Mouse (Mus musculus) thymus, postnatal 36 days (tissue): ENCODE data around the gene Depdc7.
A peak's percentile ranks its signal among the peaks of the same experiment; 100 is the strongest.

Source experiments
- DNase-seq, 2 experiments: peaks; one replicate each; pipeline ENCODE4 v3.0.0; 2022; ENCODE audit warnings: mixed read lengths in 2 of 2

Depdc7 gene

GRCm38 (mm10) chr2:104714254-104714691, 28.4 kb downstream of the Depdc7 start:
- no peak for DNase-seq

- DNase-seq = no peak
These were observed 30.2 kb downstream of the Depdc7 start for GRCm38 (mm10) chr2:104712486-104712809.

DNA sequence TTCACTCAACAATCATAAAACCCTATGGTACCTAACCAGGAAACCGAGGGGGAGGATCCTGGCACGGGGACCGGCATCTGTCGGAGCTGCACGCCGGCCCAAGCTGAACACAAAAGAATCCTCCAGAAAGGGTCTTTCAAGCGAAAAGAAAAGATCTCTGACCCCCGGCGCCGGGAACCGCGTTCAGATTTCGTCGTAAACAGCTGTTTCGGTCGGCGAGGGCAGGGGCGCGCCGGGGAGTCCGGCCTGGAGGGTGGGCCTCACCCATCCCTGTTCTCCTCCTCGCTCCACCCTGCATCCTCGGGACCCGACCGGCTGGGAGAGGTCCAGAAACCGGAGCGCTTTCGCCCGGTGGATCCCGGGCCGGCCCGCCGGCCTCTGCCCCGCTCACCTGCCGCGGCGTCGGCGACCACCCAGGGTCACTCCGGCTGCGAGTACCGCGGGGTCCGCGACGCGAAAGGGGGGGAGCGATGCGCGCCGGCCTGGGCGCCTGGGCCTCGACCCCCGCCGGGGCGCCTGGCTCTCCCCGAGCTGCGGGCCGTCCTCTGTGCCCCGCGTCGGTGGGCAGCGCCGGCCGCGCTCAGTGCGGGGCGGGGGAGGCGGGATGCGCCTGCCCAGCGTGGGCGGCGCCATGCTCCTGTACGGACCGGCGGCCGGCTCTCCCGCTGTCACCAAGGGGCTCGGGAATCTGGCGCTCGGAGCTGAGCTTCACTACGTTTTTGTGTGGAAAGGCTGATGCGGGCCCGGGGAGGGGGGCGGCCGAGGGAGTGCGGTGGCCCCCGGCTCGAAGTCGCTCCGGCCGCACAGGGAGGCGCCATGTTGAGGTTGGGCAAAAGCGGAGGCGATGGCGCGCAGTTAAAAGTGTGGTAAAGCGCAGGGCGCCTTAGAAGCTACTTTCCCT, 30.8 kb downstream of the Depdc7 start, which contains the start of gene Tcp11l1:
Gene Tcp11l1, minus strand, starts transcription at position 585 of the 901 bp plus-strand sequence.
- DNase-seq = peak; percentile 29

DNA sequence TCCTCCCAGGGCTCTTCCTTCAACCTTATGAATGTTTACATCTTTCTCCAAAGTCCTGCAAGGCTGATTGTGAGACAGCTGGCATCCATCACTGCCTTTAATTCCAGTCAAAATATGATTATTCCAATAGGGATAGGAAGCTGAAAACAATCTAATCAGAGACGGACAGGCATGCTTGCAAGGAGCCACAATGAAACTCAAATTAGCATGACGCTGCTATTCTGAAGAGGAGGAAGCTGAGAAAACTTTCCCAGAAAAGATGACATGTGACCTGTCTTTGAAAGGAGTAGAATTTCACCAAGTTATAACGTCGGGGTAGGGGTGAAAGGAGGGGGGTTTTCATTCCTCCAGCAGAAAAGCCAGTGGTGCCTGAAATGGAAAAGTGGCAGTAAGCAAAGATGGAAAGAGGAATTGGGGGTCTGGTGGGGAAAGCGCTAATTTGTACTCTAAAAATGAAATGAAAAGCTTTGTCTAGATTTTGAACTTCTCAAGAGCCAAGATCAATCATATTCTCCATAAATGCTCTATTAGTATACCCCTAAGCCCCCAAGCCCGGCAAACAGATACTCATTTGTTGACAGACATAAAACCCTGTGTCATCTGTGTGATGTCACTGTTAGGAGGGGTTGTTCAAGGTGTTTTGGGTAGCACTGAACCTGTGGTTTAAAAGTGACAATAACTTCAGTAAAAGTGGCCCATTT, 31.9 kb downstream of the Depdc7 start:
- DNase-seq = no peak

DNA sequence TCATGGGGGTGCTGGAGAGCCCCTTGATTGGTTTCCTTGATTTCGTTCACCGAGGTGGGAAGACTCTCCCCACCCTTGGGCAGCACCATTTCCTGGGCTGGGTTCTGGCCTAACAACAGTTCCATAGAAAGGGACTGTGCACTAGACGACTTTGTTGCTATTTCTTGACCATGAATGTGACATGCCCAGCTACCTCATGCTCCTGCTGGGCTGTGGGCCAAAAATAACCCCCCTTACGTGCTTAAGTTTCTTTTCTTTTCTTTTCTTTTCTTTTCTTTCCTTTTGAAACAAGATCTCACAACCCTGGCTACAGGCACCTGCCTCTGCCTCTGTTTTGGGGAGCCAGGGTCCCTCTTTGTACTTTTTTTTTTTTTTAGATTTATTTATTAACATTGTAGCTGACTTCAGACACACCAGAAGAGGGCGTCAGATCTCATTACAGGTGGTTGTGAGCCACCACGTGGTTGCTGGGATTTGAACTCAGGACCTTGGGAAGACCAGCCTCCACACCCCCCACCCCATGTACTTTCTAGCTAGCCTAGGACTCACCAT, 32.8 kb downstream of the Depdc7 start:
- no peak for DNase-seq

- no peak for DNase-seq
These were observed 38.3 kb downstream of the Depdc7 start for GRCm38 (mm10) chr2:104704355-104704754.

DNA sequence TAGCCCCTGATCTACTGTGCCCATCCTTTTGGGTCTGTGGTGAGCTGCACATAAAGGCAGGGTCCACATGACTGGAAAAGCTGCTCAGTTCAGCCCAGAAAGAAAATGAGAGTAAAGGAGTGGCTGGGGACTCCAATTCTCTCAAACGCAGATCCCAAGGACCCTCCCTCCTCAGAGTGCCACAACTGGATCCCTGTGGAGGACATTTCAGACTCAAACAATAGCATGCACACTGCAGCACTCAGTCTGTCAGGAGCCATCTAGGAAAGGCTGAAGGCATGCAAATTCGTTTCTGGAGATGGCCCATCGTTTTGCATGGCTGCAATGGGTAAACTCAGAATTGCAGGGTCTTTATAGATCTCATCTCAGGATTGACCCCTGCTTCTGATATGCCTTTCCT, 39.5 kb downstream of the Depdc7 start:
- no peak for DNase-seq

- no peak for DNase-seq
These were observed 43.0 kb downstream of the Depdc7 start for GRCm38 (mm10) chr2:104699659-104700058.

DNA sequence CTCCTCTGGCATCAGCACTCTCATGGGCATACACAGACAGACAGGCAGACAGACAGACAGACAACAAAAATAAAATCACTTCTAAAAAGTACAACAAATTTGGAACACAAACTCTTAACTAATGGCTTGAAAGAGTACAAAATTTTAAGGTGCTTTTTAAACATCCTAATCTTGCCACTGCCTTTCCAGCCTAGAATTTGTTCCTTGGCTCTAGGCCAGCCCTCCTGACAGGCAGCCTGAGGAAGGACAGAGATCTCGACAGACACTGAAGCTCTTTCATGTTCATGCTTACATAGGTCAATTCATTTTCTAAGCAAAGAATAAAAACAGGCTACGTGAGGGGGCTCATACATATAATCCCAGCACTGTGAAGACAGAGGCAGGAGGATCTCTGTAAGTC, 50.1 kb downstream of the Depdc7 start:
- DNase-seq = no peak

DNA sequence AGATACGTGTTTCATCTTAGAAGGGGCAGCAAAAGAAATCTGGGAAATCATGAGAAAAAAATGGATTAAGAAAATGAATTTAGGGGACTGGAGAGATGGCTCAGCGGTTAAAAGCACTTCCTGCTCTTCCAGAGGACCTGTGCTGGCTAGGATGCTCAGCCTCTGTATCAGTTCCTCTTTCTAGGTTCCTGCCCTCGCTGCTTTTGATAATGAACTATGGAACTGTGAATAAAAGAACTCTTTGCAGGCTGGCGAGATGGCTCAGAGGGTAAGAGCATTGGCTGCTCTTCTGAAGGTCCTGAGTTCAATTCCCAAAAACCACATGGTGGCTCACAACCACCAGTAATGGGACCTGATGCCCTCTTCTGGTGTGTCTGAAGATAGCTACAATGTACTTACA, 52.0 kb downstream of the Depdc7 start:
- no peak for DNase-seq

GRCm38 (mm10) chr2:104688724-104689123, 54.0 kb downstream of the Depdc7 start:
- DNase-seq = no peak

- DNase-seq = no peak
These were observed 54.4 kb downstream of the Depdc7 start for GRCm38 (mm10) chr2:104688321-104688720.

DNA sequence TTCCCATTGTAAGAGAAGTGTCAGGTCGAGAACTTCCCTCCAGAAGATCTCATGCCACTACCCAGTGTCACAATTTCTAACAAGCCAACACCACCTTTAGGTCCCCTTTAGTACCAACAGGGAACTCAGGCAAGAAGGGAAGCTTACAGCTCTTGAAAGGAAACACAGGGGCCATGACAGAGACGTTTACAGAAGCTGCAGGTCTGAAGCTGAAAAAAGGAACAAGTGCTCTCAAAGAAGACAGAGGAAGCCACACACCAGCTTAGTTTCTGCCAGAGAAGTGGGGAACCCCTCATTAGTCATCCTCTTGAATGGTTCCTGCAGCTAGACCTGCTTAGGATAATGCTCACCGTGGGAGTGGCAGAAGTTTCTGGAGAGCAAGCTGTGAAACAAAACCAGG, 55.4 kb downstream of the Depdc7 start:
- DNase-seq = no peak

- peak; percentile 66 to 72 for DNase-seq
These were observed 57.3 kb downstream of the Depdc7 start for GRCm38 (mm10) chr2:104685418-104685817.

DNA sequence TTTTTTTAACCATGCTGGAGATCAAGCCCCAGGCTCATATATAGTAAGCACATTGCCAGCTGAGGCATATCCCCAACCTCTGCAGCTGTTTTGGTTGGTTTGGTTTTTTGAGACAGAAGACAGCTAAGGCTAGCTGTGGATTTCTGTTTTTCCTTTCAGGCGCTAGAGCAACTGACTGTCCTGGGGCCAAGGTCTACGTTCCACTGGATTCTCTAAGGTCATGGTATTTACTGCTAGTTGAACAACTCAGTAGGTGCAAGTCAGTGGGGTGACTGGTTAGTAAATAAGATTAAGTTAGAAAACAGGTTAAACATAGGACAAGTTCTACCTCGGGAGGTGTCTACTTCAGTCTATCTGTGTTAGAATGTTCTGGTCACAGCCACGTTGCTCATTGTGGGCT, 57.9 kb downstream of the Depdc7 start:
- DNase-seq = no peak

DNA sequence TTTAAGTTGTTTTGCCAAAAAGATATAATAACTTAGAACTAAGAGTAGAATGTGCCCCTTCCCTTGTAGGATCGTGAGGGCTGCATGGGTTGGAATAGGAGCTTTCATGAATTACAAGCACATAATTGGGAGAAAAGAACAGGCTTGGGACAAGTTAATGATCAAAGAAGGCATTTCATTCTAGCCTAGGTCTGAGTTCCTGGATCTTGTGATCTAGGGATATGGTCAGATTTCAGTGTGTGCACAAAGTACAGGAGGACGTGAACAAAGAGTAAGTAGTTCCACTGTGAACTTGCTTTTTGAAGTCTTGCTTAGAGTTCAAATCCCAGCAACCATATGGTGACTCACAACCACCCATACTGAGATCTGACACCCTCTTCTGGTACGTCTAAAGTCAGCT, 65.4 kb downstream of the Depdc7 start:
- DNase-seq = no peak
